Comparison of ENCODE assay signal across 9 mouse cellular contexts in genomic region chr16:31695286-31696020, GRCm38 (mm10). TPM values are rescaled to one million over a fixed set of nuclear protein-coding genes. Genes with fewer than 3 reads are reported as not detected.
DNase-seq lines count a peak whose midpoint lies in the region; ATAC-seq and TF ChIP-seq lines count a peak whose summit lies in the region.
"Had no signal": no experiment of that assay in that cellular context is flagged by ENCODE, and none has a peak within 500 bp of the region (broad histone marks: within the 10 kb centered on the region; RNA-seq: fewer than 3 reads in every experiment).

No protein-coding gene starts in this region.

- H3K4me3 ChIP-seq in intestine, embryonic 14.5 days (ENCODE audit: low read depth, low read length), result no peak overlapping the region
- H3K4me3 ChIP-seq in intestine, embryonic 16.5 days (ENCODE audit: low read length), result no peak overlapping the region
- H3K4me3 ChIP-seq in heart, adult 2 months, result no peak overlapping the region

- H3K9ac ChIP-seq in intestine, embryonic 14.5 days (ENCODE audit: low read length), result no peak overlapping the region
- H3K9ac ChIP-seq in intestine, embryonic 16.5 days (ENCODE audit: low read depth, low read length), result no peak overlapping the region
- H3K9ac ChIP-seq in heart, adult 2 months (ENCODE audit: low read depth, low read length), result no peak overlapping the region

- no peak for DNase-seq in intestine, embryonic 14.5 days (ENCODE audit: low spot score)
- peak; percentile 45 for DNase-seq in fibroblast of lung, adult 2 months (ENCODE audit: low read depth)
- DNase-seq in layer of hippocampus, postnatal 25 days (ENCODE audit: extremely low spot score in 1 of 2, low spot score in 1 of 2), result peak; percentile 25 to 26
- peak; percentile 53 to 61 for DNase-seq in right cerebral cortex, postnatal 10 days (ENCODE audit: low spot score in 2 of 2)
- no peak for DNase-seq in heart, adult 2 months
- no peak for DNase-seq in c-Kit-positive CD71-positive TER-119-positive erythroid progenitor cells, embryonic 14.5 days (ENCODE audit: low spot score)
- DNase-seq in heart, adult 18-20 months, result no peak
- DNase-seq: gastrocnemius, postnatal 14 days had no signal

- no peaks in the 10 kb centered on the region for H3K9me3 ChIP-seq in intestine, embryonic 14.5 days (ENCODE audit: control insufficient read depth, low read length)
- no peaks in the 10 kb centered on the region for H3K9me3 ChIP-seq in intestine, embryonic 16.5 days (ENCODE audit: control insufficient read depth, low read length)

- no peak for TF ChIP-seq POLR2A in heart, adult 2 months (IDR thresholded peaks at IDR 0.05; ENCODE audit: insufficient read depth, low read depth, low read length)

- H3K79me2 ChIP-seq in heart, adult 2 months (replicated peaks; ENCODE audit: control insufficient read depth, insufficient read depth, low read length), result peaks cover 3% of the 10 kb centered on the region

- no peak for ATAC-seq in intestine, embryonic 14.5 days (replicated peaks; ENCODE audit: low FRiP score, low TSS enrichment, low read depth)
- ATAC-seq in intestine, embryonic 16.5 days, result no peak

- no peaks in the 10 kb centered on the region for H3K36me3 ChIP-seq in intestine, embryonic 14.5 days (ENCODE audit: control insufficient read depth, insufficient read depth, low read length)
- no peaks in the 10 kb centered on the region for H3K36me3 ChIP-seq in intestine, embryonic 16.5 days (ENCODE audit: control insufficient read depth, insufficient read depth, low read length)
- peaks cover 5% of the 10 kb centered on the region; the same call in 1 of the 2 replicates for H3K36me3 ChIP-seq in heart, adult 2 months (ENCODE audit: control insufficient read depth, insufficient read depth, low read length)

- peaks cover 17% of the 10 kb centered on the region for H3K4me1 ChIP-seq in intestine, embryonic 14.5 days (replicated peaks; ENCODE audit: control insufficient read depth, insufficient read depth, low read length)
- H3K4me1 ChIP-seq in intestine, embryonic 16.5 days (ENCODE audit: control insufficient read depth, insufficient read depth, low read length), result peaks cover 5% of the 10 kb centered on the region; the same call in 1 of the 2 replicates
- H3K4me1 ChIP-seq in heart, adult 2 months (ENCODE audit: control insufficient read depth, insufficient read depth, low read length), result peaks cover 4% of the 10 kb centered on the region

- TF ChIP-seq EP300 in heart, adult 2 months (IDR thresholded peaks at IDR 0.05; ENCODE audit: insufficient read depth, low read depth, low read length), result no peak

- no peaks in the 10 kb centered on the region for H3K27me3 ChIP-seq in intestine, embryonic 14.5 days (replicated peaks; ENCODE audit: control insufficient read depth, insufficient read depth, low read length)
- no peaks in the 10 kb centered on the region for H3K27me3 ChIP-seq in intestine, embryonic 16.5 days (replicated peaks; ENCODE audit: control insufficient read depth, insufficient read depth, low read length)
- no peaks in the 10 kb centered on the region for H3K27me3 ChIP-seq in heart, adult 2 months (ENCODE audit: control insufficient read depth, insufficient read depth, low read length)

- intact Hi-C loops in heart, adult 2 months (cut with DNase I), result no loop called here

- H3K27ac ChIP-seq in intestine, embryonic 14.5 days (ENCODE audit: low read depth), result 0 out of 2 replicates have a peak overlapping the region, but pooled peaks have one; percentile 1
- no peak overlapping the region for H3K27ac ChIP-seq in intestine, embryonic 16.5 days (ENCODE audit: low read length)
- no peak overlapping the region for H3K27ac ChIP-seq in heart, adult 2 months

- no peak for TF ChIP-seq CTCF in heart, adult 2 months (IDR thresholded peaks at IDR 0.05)

- WGBS in intestine, embryonic 14.5 days, result 47% methylated on average over 11 of the region's 11 CpGs
- 43% methylated on average over 11 of the region's 11 CpGs for WGBS in intestine, embryonic 16.5 days
- WGBS in heart, adult 2 months, result 56% methylated on average over 11 of the region's 11 CpGs

- H3K4me2 ChIP-seq in intestine, embryonic 14.5 days (ENCODE audit: low read length), result peak overlapping the region; percentile 26; the same call in 1 of the 2 replicates
- no peak overlapping the region for H3K4me2 ChIP-seq in intestine, embryonic 16.5 days (ENCODE audit: low read depth, low read length)

RNA-seq across cellular contexts. Expression of gene Dlg1, which starts 32.2 kb away (rescaled TPM):
- polyA plus RNA-seq in intestine, embryonic 14.5 days (2014; fragmentation: Nextera tagmentation; extraction: Ambion mirVana), result 28.5 and 31.1 TPM in 2 replicates
- polyA plus RNA-seq in intestine, embryonic 16.5 days (2015; fragmentation: Nextera tagmentation; extraction: Ambion mirVana), result 14.1 and 17.1 TPM in 2 replicates
- 10 to 100 TPM; 71.5 to 77.6 TPM for total RNA-seq in layer of hippocampus, postnatal 25 days (2021)
- total RNA-seq in heart, adult 2 months (2021), result 10 to 100 TPM; 56.2 to 61.9 TPM
- polyA plus RNA-seq in heart, adult 2 months (2012; rRNA removed), result 14.9 and 36.5 TPM in 2 replicates
- 10 to 100 TPM; 52.6 to 59.2 TPM for total RNA-seq in heart, adult 18-20 months (2021)

Comparison
In these comparisons a context has a peak if more than half of its experiments do, and no peak if none do; other contexts are left out.
1. DNase-seq: peak in fibroblast of lung, adult 2 months (single experiment), layer of hippocampus, postnatal 25 days (2 of 2) and right cerebral cortex, postnatal 10 days (2 of 2); none in intestine, embryonic 14.5 days (single experiment), heart, adult 2 months (0 of 2), c-Kit-positive CD71-positive TER-119-positive erythroid progenitor cells, embryonic 14.5 days (single experiment) and heart, adult 18-20 months (0 of 2).